Mouse (Mus musculus) brown adipose tissue, adult 24 weeks (tissue): Measurements from ENCODE around the gene Saysd1. TPM values are rescaled to one million over a fixed set of nuclear protein-coding genes. Genes with fewer than 3 reads are reported as not detected.
A peak's percentile ranks its signal among the peaks of the same experiment; 100 is the strongest.

ENCODE experiments used
- H3K27ac ChIP-seq: fragments of 200-500 bp; replicated peaks from 2 replicates; pipeline ENCODE4 v1.5.1; 2012; ENCODE audit warnings: low read depth, mild to moderate bottlenecking, low read length
- H3K4me1 ChIP-seq: fragments of 200-500 bp; 2 replicates; pipeline ENCODE4 v1.6.1; 2012; ENCODE audit warnings: low read length, mixed read lengths; ENCODE audit not compliant: control insufficient read depth, insufficient read depth, insufficient read length
- H3K4me3 ChIP-seq: fragments of 200-500 bp; 2 replicates; pipeline ENCODE4 v1.5.1; 2012; ENCODE audit warnings: low read depth, mild to moderate bottlenecking, low read length, moderate library complexity; ENCODE audit not compliant: insufficient read depth
- polyA plus RNA-seq: library from polyadenylated mRNA; stranded (reverse); fragments of >200 nt; gene quantifications from 2 replicates; pipeline ENCODE4 v1.2.4, GENCODE M21; 2012; ENCODE audit not compliant: missing spikeins, insufficient read depth, insufficient read length

Saysd1 gene
- polyA plus RNA-seq = 2.5 and 3.7 TPM in 2 replicates

- Histone ChIP-seq H3K4me1 (no peaks in the 10 kb centered on the region), H3K4me3 (no peak within 1 kb of the TSS), H3K27ac (no peak within 1 kb of the TSS)
Measured at GRCm38 (mm10) chr14:20138484-20139355, at the start of gene Saysd1. Gene Saysd1, minus strand, starts transcription at chr14:20138534.

GRCm38 (mm10) chr14:20185426-20185825 is 47.1 kb upstream of the Saysd1 start:
- Histone ChIP-seq H3K27ac (no peak overlapping the region), H3K4me1 (no peaks in the 10 kb centered on the region), H3K4me3 (no peak overlapping the region)

- Histone ChIP-seq H3K27ac (no peak overlapping the region), H3K4me3 (no peak overlapping the region), H3K4me1 (no peaks in the 10 kb centered on the region)
Measured at GRCm38 (mm10) chr14:20183701-20184100, 45.4 kb upstream of the Saysd1 start.

- no peak overlapping the region for H3K27ac ChIP-seq
- no peaks in the 10 kb centered on the region for H3K4me1 ChIP-seq
- no peak overlapping the region for H3K4me3 ChIP-seq
Measured at GRCm38 (mm10) chr14:20182596-20182995, 44.3 kb upstream of the Saysd1 start.

- Histone ChIP-seq H3K27ac (no peak within 1 kb of the TSS), H3K4me3 (peak within 1 kb of the TSS; percentile 69), H3K4me1 (no peaks in the 10 kb centered on the region)
Measured at GRCm38 (mm10) chr14:20181466-20181921, 43.2 kb upstream of the Saysd1 start, which contains the start of gene Kcnk5. Gene Kcnk5, minus strand, starts transcription at chr14:20181809.

GRCm38 (mm10) chr14:20180751-20181162 is 42.4 kb upstream of the Saysd1 start:
- no peaks in the 10 kb centered on the region for H3K4me1 ChIP-seq
- H3K27ac ChIP-seq = no peak overlapping the region
- peak overlapping the region; percentile 69 for H3K4me3 ChIP-seq

GRCm38 (mm10) chr14:20180304-20180703 is 42.0 kb upstream of the Saysd1 start:
- H3K4me1 ChIP-seq = no peaks in the 10 kb centered on the region
- H3K27ac ChIP-seq = no peak overlapping the region

GRCm38 (mm10) chr14:20179731-20180280 is 41.5 kb upstream of the Saysd1 start:
- Histone ChIP-seq H3K4me1 (no peaks in the 10 kb centered on the region), H3K4me3 (peak overlapping the region; percentile 69), H3K27ac (no peak overlapping the region)

More at GRCm38 (mm10) chr14:20180304-20180703, 42.0 kb upstream of the Saysd1 start:
- peak overlapping the region; percentile 69 for H3K4me3 ChIP-seq

- H3K4me3 ChIP-seq = no peak overlapping the region
- no peak overlapping the region for H3K27ac ChIP-seq
- no peaks in the 10 kb centered on the region for H3K4me1 ChIP-seq
Measured at GRCm38 (mm10) chr14:20179080-20179479, 40.7 kb upstream of the Saysd1 start.

- Histone ChIP-seq H3K4me1 (no peaks in the 10 kb centered on the region), H3K27ac (no peak overlapping the region), H3K4me3 (no peak overlapping the region)
Measured at GRCm38 (mm10) chr14:20178593-20178992, 40.3 kb upstream of the Saysd1 start.

- H3K27ac ChIP-seq = no peak overlapping the region
- H3K4me3 ChIP-seq = no peak overlapping the region
- H3K4me1 ChIP-seq = no peaks in the 10 kb centered on the region
Measured at GRCm38 (mm10) chr14:20177494-20178123, 39.3 kb upstream of the Saysd1 start.

- Histone ChIP-seq H3K27ac (no peak overlapping the region), H3K4me1 (no peaks in the 10 kb centered on the region), H3K4me3 (no peak overlapping the region)
Measured at GRCm38 (mm10) chr14:20175705-20176104, 37.4 kb upstream of the Saysd1 start.

GRCm38 (mm10) chr14:20175114-20175513 is 36.8 kb upstream of the Saysd1 start:
- no peaks in the 10 kb centered on the region for H3K4me1 ChIP-seq
- no peak overlapping the region for H3K4me3 ChIP-seq
- H3K27ac ChIP-seq = no peak overlapping the region

GRCm38 (mm10) chr14:20174696-20175095 is 36.4 kb upstream of the Saysd1 start:
- H3K4me1 ChIP-seq = no peaks in the 10 kb centered on the region
- H3K4me3 ChIP-seq = no peak overlapping the region
- H3K27ac ChIP-seq = no peak overlapping the region

GRCm38 (mm10) chr14:20173873-20174490 is 35.6 kb upstream of the Saysd1 start:
- Histone ChIP-seq H3K4me3 (no peak overlapping the region), H3K27ac (no peak overlapping the region), H3K4me1 (no peaks in the 10 kb centered on the region)
